Mouse (Mus musculus) urinary bladder, adult 2 months (tissue): ENCODE measurements around the gene Arhgef17. TPM values are rescaled to one million over a fixed set of nuclear protein-coding genes. Genes with fewer than 3 reads are reported as not detected.

ENCODE experiments used
- DNase-seq: peaks from one replicate; pipeline ENCODE4 v3.0.0; 2022; ENCODE audit warnings: low spot score
- polyA plus RNA-seq: library from polyadenylated mRNA; depleted of rRNA; stranded (reverse); fragments of >200 nt; gene quantifications from 2 replicates; pipeline ENCODE4 v1.2.3, GENCODE M21; 2012; rRNA removed

Arhgef17 gene
- 17.1 and 30.1 TPM in 2 replicates for polyA plus RNA-seq

- DNase-seq: no peak
Observed at GRCm38 (mm10) chr7:100931926-100932480, at the start of gene Arhgef17. Gene Arhgef17 (minus strand): TSS chr7:100932107.

GRCm38 (mm10) chr7:100979175-100979574 lies 47.3 kb upstream of the Arhgef17 start:
- no peak for DNase-seq

GRCm38 (mm10) chr7:100978171-100978570 lies 46.3 kb upstream of the Arhgef17 start:
- no peak for DNase-seq

- DNase-seq: no peak
Observed at GRCm38 (mm10) chr7:100974135-100974903, 42.4 kb upstream of the Arhgef17 start, which contains the start of gene P2ry6. Gene P2ry6 (minus strand): TSS chr7:100974649.

GRCm38 (mm10) chr7:100972875-100973274 lies 41.0 kb upstream of the Arhgef17 start:
- DNase-seq: no peak

GRCm38 (mm10) chr7:100968874-100969659 lies 37.2 kb upstream of the Arhgef17 start:
- no peak for DNase-seq

GRCm38 (mm10) chr7:100968376-100968775 lies 36.5 kb upstream of the Arhgef17 start:
- no peak for DNase-seq

GRCm38 (mm10) chr7:100967850-100968249 lies 35.9 kb upstream of the Arhgef17 start:
- DNase-seq: no peak

GRCm38 (mm10) chr7:100966014-100966413 lies 34.1 kb upstream of the Arhgef17 start:
- no peak for DNase-seq

GRCm38 (mm10) chr7:100965079-100965478 lies 33.2 kb upstream of the Arhgef17 start:
- no peak for DNase-seq

GRCm38 (mm10) chr7:100964242-100964641 lies 32.3 kb upstream of the Arhgef17 start:
- DNase-seq: no peak

GRCm38 (mm10) chr7:100963381-100963780 lies 31.5 kb upstream of the Arhgef17 start:
- no peak for DNase-seq

GRCm38 (mm10) chr7:100961146-100961545 lies 29.2 kb upstream of the Arhgef17 start:
- DNase-seq: no peak

GRCm38 (mm10) chr7:100960462-100960861 lies 28.6 kb upstream of the Arhgef17 start:
- no peak for DNase-seq

- no peak for DNase-seq
Observed at GRCm38 (mm10) chr7:100958426-100958825, 26.5 kb upstream of the Arhgef17 start.

GRCm38 (mm10) chr7:100952686-100953085 lies 20.8 kb upstream of the Arhgef17 start:
- no peak for DNase-seq

- no peak for DNase-seq
Observed at GRCm38 (mm10) chr7:100951903-100952302, 20.0 kb upstream of the Arhgef17 start.

- DNase-seq: no peak
Observed at GRCm38 (mm10) chr7:100950481-100951010, 18.6 kb upstream of the Arhgef17 start.

GRCm38 (mm10) chr7:100950031-100950430 lies 18.1 kb upstream of the Arhgef17 start:
- DNase-seq: no peak

GRCm38 (mm10) chr7:100944738-100945137 lies 12.8 kb upstream of the Arhgef17 start:
- DNase-seq: no peak

GRCm38 (mm10) chr7:100944306-100944705 lies 12.4 kb upstream of the Arhgef17 start:
- peak; percentile 15 for DNase-seq
